Mouse (Mus musculus): Measurements from ENCODE around the gene Fscb. TPM values are rescaled to one million over a fixed set of nuclear protein-coding genes. Genes with fewer than 3 reads are reported as not detected.

The Fscb gene
- polyA plus RNA-seq (2015; fragmentation: Nextera tagmentation; extraction: Ambion mirVana): not detected in 2 replicates

DNA sequence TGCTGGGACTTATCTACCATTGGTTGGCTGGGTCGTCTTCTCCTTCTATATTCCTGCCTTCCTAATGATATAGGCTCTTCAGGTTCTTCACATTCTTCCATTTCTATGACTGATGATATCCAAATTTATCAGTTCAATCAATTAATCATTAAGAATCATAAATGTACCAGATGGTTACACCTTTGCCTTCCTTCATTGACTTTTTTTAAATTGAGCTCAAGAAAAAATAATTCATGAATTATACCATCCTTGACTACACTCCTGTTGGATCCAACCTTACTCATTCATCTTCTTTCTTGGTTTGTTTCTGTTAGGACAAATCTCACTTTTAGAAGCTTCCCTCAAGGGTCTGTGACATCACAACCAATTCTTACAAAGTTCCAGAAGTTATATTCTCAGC lies at the start of gene Fscb:
Fscb (minus strand) TSS at position 101 of the 400 bp plus-strand sequence.
- Histone ChIP-seq H3K4me1 (no peaks in the 10 kb centered on the region), H3K4me2 (no peak within 1 kb of the TSS), H3K4me3 (no peak within 1 kb of the TSS), H3K27me3 (no peaks in the 10 kb centered on the region), H3K9ac (no peak within 1 kb of the TSS), H3K36me3 (ENCODE audit: poor library complexity, severe bottlenecking) (no peaks in the 10 kb centered on the region), H3K9me3 (replicated peaks) (no peaks in the 10 kb centered on the region), H3K27ac (no peak within 1 kb of the TSS)
- ATAC-seq: no peak
- 82% methylated on average over 1 of the region's 1 CpGs for WGBS

- H3K27me3 ChIP-seq: no peaks in the 10 kb centered on the region
- no peak overlapping the region for H3K9ac ChIP-seq
- no peaks in the 10 kb centered on the region for H3K36me3 ChIP-seq (ENCODE audit: poor library complexity, severe bottlenecking)
- H3K27ac ChIP-seq: no peak overlapping the region
- WGBS: 69% methylated on average over 2 of the region's 2 CpGs
- no peak overlapping the region for H3K4me2 ChIP-seq
- H3K4me3 ChIP-seq: no peak overlapping the region
- 0 out of 2 replicates have a peak, but pooled peaks cover 4% of the 10 kb centered on the region for H3K4me1 ChIP-seq
- H3K9me3 ChIP-seq (replicated peaks): no peaks in the 10 kb centered on the region
- ATAC-seq: no peak
These were observed 42.3 kb upstream of the Fscb start for GRCm38 (mm10) chr12:64516775-64517174.

DNA sequence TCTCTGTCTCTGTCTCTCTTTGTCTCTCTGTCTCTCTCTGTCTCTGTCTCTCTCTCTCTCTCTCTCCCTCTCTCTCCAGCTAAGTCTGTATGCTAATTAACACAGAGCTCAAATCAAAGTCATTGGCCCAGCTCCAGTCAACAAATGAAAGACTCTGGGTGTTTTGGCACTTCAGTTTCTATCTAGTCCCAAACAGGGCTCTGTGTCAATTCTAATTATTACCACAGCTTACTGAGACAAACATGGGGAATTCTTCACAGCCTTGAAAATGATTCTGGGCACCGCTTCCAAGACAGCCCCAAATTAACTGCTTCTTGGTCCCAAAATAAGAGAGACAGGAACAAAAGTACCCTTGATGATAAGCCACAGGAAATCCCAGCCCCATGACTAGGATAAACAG lies 38.9 kb upstream of the Fscb start:
- peak; percentile 61 for ATAC-seq
- WGBS: 70% methylated on average over 1 of the region's 1 CpGs

DNA sequence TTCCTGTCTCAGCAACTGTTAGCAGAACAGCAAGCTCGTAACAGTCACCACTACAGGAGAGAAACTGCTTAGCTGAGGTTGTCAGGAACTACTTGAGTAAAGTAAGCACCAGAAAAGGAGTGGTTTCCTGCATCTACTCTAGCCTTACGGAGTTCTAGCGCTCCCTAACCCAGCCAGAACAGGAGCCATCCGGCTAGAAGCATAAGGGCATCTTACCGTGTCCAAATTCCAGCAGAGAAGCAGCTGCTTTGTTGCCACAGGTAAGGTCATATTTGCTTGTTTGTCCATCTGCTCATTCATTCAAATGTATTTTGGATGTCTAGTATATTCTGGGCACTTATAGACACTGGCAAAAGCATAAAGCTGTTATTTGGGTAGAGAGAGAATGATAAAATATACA lies 23.2 kb upstream of the Fscb start:
- Histone ChIP-seq H3K36me3 (ENCODE audit: poor library complexity, severe bottlenecking) (no peaks in the 10 kb centered on the region), H3K9me3 (replicated peaks) (no peaks in the 10 kb centered on the region), H3K27ac (no peak overlapping the region), H3K27me3 (no peaks in the 10 kb centered on the region), H3K9ac (no peak overlapping the region), H3K4me1 (no peaks in the 10 kb centered on the region), H3K4me2 (no peak overlapping the region), H3K4me3 (no peak overlapping the region)
- ATAC-seq: no peak
- 88% methylated on average over 5 of the region's 5 CpGs for WGBS

More for the DNA sequence above, 38.9 kb upstream of the Fscb start:
- Histone ChIP-seq H3K36me3 (ENCODE audit: poor library complexity, severe bottlenecking) (no peaks in the 10 kb centered on the region), H3K27ac (no peak overlapping the region), H3K9me3 (replicated peaks) (no peaks in the 10 kb centered on the region), H3K4me3 (no peak overlapping the region), H3K27me3 (no peaks in the 10 kb centered on the region), H3K4me1 (no peaks in the 10 kb centered on the region), H3K9ac (no peak overlapping the region), H3K4me2 (no peak overlapping the region)

DNA sequence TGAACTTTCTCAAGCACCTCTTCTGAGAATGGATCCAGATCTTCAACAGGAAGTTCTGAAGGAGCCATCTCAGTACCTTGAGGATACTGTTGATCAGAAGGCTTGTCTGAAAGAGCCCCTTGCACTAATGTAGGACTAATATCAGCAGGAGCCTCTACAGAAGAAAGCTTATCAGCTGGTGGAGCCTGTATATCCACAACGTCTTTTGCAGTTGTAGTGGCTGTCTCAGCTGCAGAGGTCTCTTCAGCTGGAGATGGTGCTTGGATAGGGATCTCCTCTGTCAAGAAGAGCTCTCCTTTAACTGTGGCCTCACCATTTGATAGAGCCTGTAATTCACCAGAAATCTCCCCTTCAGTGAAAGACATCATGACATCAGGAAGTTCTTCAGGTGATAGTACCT lies 875 bp downstream of the Fscb start:
- Histone ChIP-seq H3K27me3 (no peaks in the 10 kb centered on the region), H3K9me3 (replicated peaks) (no peaks in the 10 kb centered on the region), H3K36me3 (ENCODE audit: poor library complexity, severe bottlenecking) (no peaks in the 10 kb centered on the region), H3K4me1 (no peaks in the 10 kb centered on the region), H3K4me2 (no peak overlapping the region), H3K4me3 (no peak overlapping the region), H3K9ac (no peak overlapping the region), H3K27ac (no peak overlapping the region)
- ATAC-seq: no peak
- 87% methylated on average over 1 of the region's 1 CpGs for WGBS

DNA sequence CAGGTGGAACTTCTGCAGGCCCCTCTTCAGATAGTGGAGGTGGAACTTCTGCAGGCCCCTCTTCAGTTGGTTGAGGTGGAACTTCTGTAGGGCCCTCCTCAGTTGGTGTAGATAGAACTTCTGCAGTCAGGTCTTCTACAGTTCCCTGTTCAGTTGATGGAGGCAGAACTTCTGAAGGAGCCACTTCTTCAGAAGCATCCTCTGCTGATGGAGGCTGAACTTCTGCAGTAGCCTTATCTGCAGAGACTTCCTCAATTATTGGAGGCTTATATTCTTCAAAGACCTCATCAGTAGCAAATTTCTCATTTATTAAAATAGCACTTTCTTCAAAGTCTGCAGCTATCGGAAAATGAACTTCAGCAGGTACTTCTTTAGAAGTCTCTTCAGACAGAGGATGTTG lies 1.4 kb downstream of the Fscb start:
- WGBS: 92% methylated on average over 1 of the region's 1 CpGs
- Histone ChIP-seq H3K27me3 (no peaks in the 10 kb centered on the region), H3K4me2 (no peak overlapping the region), H3K4me1 (no peaks in the 10 kb centered on the region), H3K9ac (no peak overlapping the region), H3K9me3 (replicated peaks) (no peaks in the 10 kb centered on the region), H3K27ac (no peak overlapping the region), H3K4me3 (no peak overlapping the region), H3K36me3 (ENCODE audit: poor library complexity, severe bottlenecking) (no peaks in the 10 kb centered on the region)
- ATAC-seq: no peak

- Histone ChIP-seq H3K27ac (no peak overlapping the region), H3K4me1 (no peaks in the 10 kb centered on the region), H3K9ac (no peak overlapping the region), H3K4me3 (no peak overlapping the region), H3K4me2 (no peak overlapping the region), H3K9me3 (replicated peaks) (no peaks in the 10 kb centered on the region), H3K36me3 (ENCODE audit: poor library complexity, severe bottlenecking) (no peaks in the 10 kb centered on the region), H3K27me3 (no peaks in the 10 kb centered on the region)
- no peak for ATAC-seq
These were observed 19.3 kb downstream of the Fscb start for GRCm38 (mm10) chr12:64455228-64455627.

DNA sequence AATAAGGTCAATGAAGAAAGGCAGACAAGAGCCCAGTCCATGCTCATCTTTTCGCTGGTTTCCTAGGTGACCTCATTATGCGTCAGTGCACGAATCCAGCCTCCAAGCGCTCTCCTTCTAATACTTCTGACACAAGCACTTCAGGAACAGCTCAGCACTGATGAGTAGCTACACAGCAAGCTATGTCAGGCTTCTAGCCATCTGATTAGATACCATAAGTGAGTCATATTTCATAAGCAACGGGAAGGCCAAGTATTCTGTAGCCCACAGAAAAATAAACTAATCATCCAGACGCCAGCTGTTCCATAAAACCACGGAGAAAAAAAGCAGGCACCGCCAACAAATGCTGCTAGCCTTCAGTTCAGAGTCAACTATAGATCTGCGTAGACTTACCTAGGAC lies 24.6 kb downstream of the Fscb start:
- Histone ChIP-seq H3K9me3 (replicated peaks) (no peaks in the 10 kb centered on the region), H3K4me2 (no peak overlapping the region), H3K27me3 (no peaks in the 10 kb centered on the region), H3K36me3 (ENCODE audit: poor library complexity, severe bottlenecking) (no peaks in the 10 kb centered on the region), H3K27ac (no peak overlapping the region), H3K4me1 (no peaks in the 10 kb centered on the region), H3K9ac (no peak overlapping the region), H3K4me3 (no peak overlapping the region)
- ATAC-seq: no peak
- 86% methylated on average over 9 of the region's 9 CpGs for WGBS

DNA sequence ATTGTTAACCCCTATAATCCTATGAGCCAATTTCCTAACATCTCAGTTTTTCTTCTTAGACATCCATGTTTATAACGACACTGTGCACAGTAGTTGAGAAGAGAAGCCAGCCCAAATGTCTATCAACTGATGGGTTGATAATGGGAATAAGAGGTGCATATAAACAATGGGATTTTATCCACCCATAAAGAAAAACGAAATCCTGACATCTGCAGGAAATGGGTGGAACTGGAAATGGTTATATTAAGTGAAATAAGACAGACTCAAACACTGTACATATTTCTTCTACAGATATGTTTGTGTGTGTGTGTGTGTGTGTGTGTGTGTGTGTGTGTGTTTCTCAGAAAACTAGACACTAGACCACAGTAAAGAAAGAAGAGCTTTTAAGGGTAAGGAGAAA lies 37.8 kb downstream of the Fscb start:
- no peak overlapping the region for H3K27ac ChIP-seq
- WGBS: 59% methylated on average over 2 of the region's 2 CpGs
- H3K27me3 ChIP-seq: no peaks in the 10 kb centered on the region
- no peak overlapping the region for H3K4me2 ChIP-seq
- H3K9ac ChIP-seq: no peak overlapping the region
- H3K36me3 ChIP-seq (ENCODE audit: poor library complexity, severe bottlenecking): no peaks in the 10 kb centered on the region
- H3K4me1 ChIP-seq: no peaks in the 10 kb centered on the region
- no peaks in the 10 kb centered on the region for H3K9me3 ChIP-seq (replicated peaks)
- H3K4me3 ChIP-seq: no peak overlapping the region
- 0 out of 2 replicates have a peak, but pooled peaks have one; percentile 19 for ATAC-seq
